Mouse (Mus musculus) mammary gland, adult 2 months (tissue): Measurements from ENCODE around the gene Wiz. TPM values are rescaled to one million over a fixed set of nuclear protein-coding genes. Genes with fewer than 3 reads are reported as not detected.

Experiments
- polyA plus RNA-seq: library from polyadenylated mRNA; depleted of rRNA; stranded (reverse); fragments of >200 nt; gene quantifications from 2 replicates; pipeline ENCODE4 v1.2.3, GENCODE M21; 2012; ENCODE audit warnings: low replicate concordance; rRNA removed

The Wiz gene
- polyA plus RNA-seq, result 30.7 and 44.1 TPM in 2 replicates

GRCm38 (mm10) chr17:32389101-32389659 is at the start of gene Wiz:
Wiz (minus strand) TSS chr17:32389439.

GRCm38 (mm10) chr17:32424034-32424433 is 34.8 kb upstream of the Wiz start, which contains the start of gene Pglyrp2:
Pglyrp2 (minus strand) TSS chr17:32424167.

GRCm38 (mm10) chr17:32403417-32403816 is 14.2 kb upstream of the Wiz start, which contains the start of gene Rasal3:
Rasal3 (minus strand) TSS chr17:32403583.

GRCm38 (mm10) chr17:32350382-32350983 is 38.8 kb downstream of the Wiz start, which contains the start of gene Akap8l:
Akap8l (minus strand) TSS chr17:32350607.

GRCm38 (mm10) chr17:32320597-32321389 is 68.4 kb downstream of the Wiz start, which contains the start of gene Akap8:
Akap8 (minus strand) TSS chr17:32321238.

Other genes starting within 250 kb of the Wiz start
- gene Notch3, start 222.6 kb downstream of the Wiz start, polyA plus RNA-seq, result 55.4 and 108 TPM in 2 replicates
- 2.5 and 5.4 TPM in 2 replicates for gene Ephx3, start 199.9 kb downstream of the Wiz start, polyA plus RNA-seq
- 20.0 and 46.1 TPM in 2 replicates for gene Brd4, start 104.7 kb downstream of the Wiz start, polyA plus RNA-seq
- gene Akap8, start 68.2 kb downstream of the Wiz start, polyA plus RNA-seq, result 53.6 and 100 TPM in 2 replicates
- gene Akap8l, start 38.8 kb downstream of the Wiz start, polyA plus RNA-seq, result 115 and 239 TPM in 2 replicates
- 69.0 and 131 TPM in 2 replicates for gene Rasal3, start 14.1 kb upstream of the Wiz start, polyA plus RNA-seq
- 24.6 and 56.6 TPM in 2 replicates for gene Pglyrp2, start 34.7 kb upstream of the Wiz start, polyA plus RNA-seq
- gene Cyp4f39, start 63.3 kb upstream of the Wiz start, polyA plus RNA-seq, result 1.1 and 2.9 TPM in 2 replicates
- gene Cyp4f17, start 116.6 kb upstream of the Wiz start, polyA plus RNA-seq, result 14.4 and 16.4 TPM in 2 replicates
- 19.4 and 19.5 TPM in 2 replicates for gene Cyp4f16, start 147.1 kb upstream of the Wiz start, polyA plus RNA-seq
- 0.30 TPM in 1 of 2 replicates, not detected in the other for gene Cyp4f37, start 231.9 kb upstream of the Wiz start, polyA plus RNA-seq